Mouse (Mus musculus): Measurements from ENCODE around the gene Gabrb1. TPM values are rescaled to one million over a fixed set of nuclear protein-coding genes. Genes with fewer than 3 reads are reported as not detected.

Gabrb1 gene
- polyA plus RNA-seq, 1 experiment from 2014 or later = 0.24 TPM

DNA sequence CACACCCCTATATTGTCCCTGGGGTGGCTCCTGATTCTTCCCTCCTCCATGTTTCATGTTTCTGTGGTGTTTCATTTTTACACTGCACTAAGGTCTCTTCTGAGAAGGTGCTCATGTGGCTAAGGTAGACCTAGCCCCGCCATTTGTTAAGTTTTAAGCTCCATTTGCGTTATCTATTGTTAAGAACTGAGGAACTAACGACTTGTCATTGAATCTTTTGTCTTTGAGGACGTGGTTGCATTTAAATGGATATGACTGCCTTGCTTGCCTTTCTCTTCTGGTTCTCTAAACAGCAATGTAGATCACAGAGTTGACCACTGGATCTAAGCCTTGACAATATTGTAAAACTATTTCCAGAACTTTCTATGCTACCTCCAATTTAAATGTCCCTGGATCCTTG is 265.7 kb downstream of the Gabrb1 start:
- no peak overlapping the region for H3K9ac ChIP-seq
- ATAC-seq (ENCODE audit: insufficient read depth) (no peak), DNase-seq (no peak)
- H3K27ac ChIP-seq (ENCODE audit: low read depth) = no peak overlapping the region
- H3K4me1 ChIP-seq (ENCODE audit: insufficient read depth) = no peaks in the 10 kb centered on the region
- no peak overlapping the region for H3K4me2 ChIP-seq
- H3K9me3 ChIP-seq (ENCODE audit: low read depth, low read length) = no peaks in the 10 kb centered on the region
- no peaks in the 10 kb centered on the region for H3K27me3 ChIP-seq (ENCODE audit: insufficient read depth, low read length)
- H3K36me3 ChIP-seq (ENCODE audit: insufficient read depth) = no peaks in the 10 kb centered on the region
- TF ChIP-seq CTCF (IDR thresholded peaks at IDR 0.05; ENCODE audit: low read depth) = no peak
- 61% methylated on average over 4 of the region's 4 CpGs for WGBS
- H3K4me3 ChIP-seq (ENCODE audit: low read depth, low read length) = no peak overlapping the region

GRCm38 (mm10) chr5:71926336-71926735 is 268.4 kb downstream of the Gabrb1 start:
- TF ChIP-seq CTCF (IDR thresholded peaks at IDR 0.05; ENCODE audit: low read depth) = no peak
- H3K36me3 ChIP-seq (ENCODE audit: insufficient read depth) = no peaks in the 10 kb centered on the region
- 69% methylated on average over 5 of the region's 5 CpGs for WGBS
- ATAC-seq (ENCODE audit: insufficient read depth) (no peak), DNase-seq (no peak)
- no peak overlapping the region for H3K4me2 ChIP-seq
- no peak overlapping the region for H3K4me3 ChIP-seq (ENCODE audit: low read depth, low read length)
- H3K9me3 ChIP-seq (ENCODE audit: low read depth, low read length) = no peaks in the 10 kb centered on the region
- no peaks in the 10 kb centered on the region for H3K4me1 ChIP-seq (ENCODE audit: insufficient read depth)
- H3K27ac ChIP-seq (ENCODE audit: low read depth) = no peak overlapping the region
- no peaks in the 10 kb centered on the region for H3K27me3 ChIP-seq (ENCODE audit: insufficient read depth, low read length)
- H3K9ac ChIP-seq = no peak overlapping the region

DNA sequence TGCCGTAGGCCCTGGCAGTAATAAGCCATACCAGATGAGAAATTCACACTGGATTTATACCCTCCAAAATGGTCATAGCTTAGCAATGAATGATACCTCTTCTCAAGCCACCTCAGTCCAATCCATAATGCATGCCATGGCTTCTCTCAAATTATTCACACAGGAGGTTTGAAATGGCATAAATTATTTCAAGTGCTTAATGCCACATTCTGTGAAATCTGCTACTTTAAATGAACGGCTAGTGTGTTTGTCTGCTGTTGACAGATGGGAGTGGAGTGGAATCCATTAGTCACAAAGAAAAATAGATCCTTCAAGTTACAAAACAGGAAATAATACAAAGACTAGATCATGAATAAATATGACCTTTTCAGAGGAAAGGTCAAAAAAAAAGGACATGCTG is 272.1 kb downstream of the Gabrb1 start:
- no peak for ATAC-seq (ENCODE audit: insufficient read depth)
- WGBS = 64% methylated on average over 2 of the region's 2 CpGs
- H3K4me1 ChIP-seq (ENCODE audit: insufficient read depth) = no peaks in the 10 kb centered on the region
- no peak overlapping the region for H3K27ac ChIP-seq (ENCODE audit: low read depth)
- H3K27me3 ChIP-seq (ENCODE audit: insufficient read depth, low read length) = no peaks in the 10 kb centered on the region
- no peak overlapping the region for H3K9ac ChIP-seq
- no peak overlapping the region for H3K4me3 ChIP-seq (ENCODE audit: low read depth, low read length)
- H3K36me3 ChIP-seq (ENCODE audit: insufficient read depth) = no peaks in the 10 kb centered on the region
- TF ChIP-seq CTCF (IDR thresholded peaks at IDR 0.05; ENCODE audit: low read depth) = no peak
- no peak for DNase-seq
- no peaks in the 10 kb centered on the region for H3K9me3 ChIP-seq (ENCODE audit: low read depth, low read length)
- H3K4me2 ChIP-seq = no peak overlapping the region

DNA sequence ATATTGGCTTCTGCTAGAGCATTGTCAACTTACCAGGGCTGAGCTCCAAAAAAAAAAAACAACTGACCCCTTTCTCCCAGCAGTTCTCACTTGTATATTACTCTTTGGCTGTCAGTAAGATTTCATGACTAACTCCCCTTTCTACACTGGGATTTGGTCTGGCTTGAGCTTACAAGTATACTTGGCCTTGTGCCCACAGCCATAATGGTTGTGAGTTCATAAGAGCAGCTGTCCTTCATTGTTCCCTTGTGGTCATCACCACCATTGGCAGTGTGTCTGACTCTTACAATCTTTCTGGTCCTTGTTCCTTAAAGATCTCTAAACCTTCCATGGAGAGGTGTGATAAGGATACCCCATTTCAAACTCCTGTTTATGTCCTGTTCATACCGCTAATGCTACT is 293.5 kb downstream of the Gabrb1 start:
- Histone ChIP-seq H3K9ac (no peak overlapping the region), H3K27me3 (ENCODE audit: insufficient read depth, low read length) (no peaks in the 10 kb centered on the region), H3K4me1 (ENCODE audit: insufficient read depth) (no peaks in the 10 kb centered on the region), H3K27ac (ENCODE audit: low read depth) (no peak overlapping the region), H3K4me3 (ENCODE audit: low read depth, low read length) (no peak overlapping the region), H3K4me2 (no peak overlapping the region), H3K36me3 (ENCODE audit: insufficient read depth) (no peaks in the 10 kb centered on the region), H3K9me3 (ENCODE audit: low read depth, low read length) (no peaks in the 10 kb centered on the region)
- WGBS = 84% methylated on average over 1 of the region's 1 CpGs
- TF ChIP-seq CTCF (IDR thresholded peaks at IDR 0.05; ENCODE audit: low read depth) = no peak
- ATAC-seq (ENCODE audit: insufficient read depth) (no peak), DNase-seq (peak; percentile 17)

- no peak for ATAC-seq (ENCODE audit: insufficient read depth)
- WGBS = 50% methylated on average over 5 of the region's 5 CpGs
- Histone ChIP-seq H3K9ac (no peak overlapping the region), H3K36me3 (ENCODE audit: insufficient read depth) (no peaks in the 10 kb centered on the region), H3K4me2 (no peak overlapping the region), H3K27ac (ENCODE audit: low read depth) (no peak overlapping the region), H3K4me1 (ENCODE audit: insufficient read depth) (no peaks in the 10 kb centered on the region), H3K9me3 (ENCODE audit: low read depth, low read length) (no peaks in the 10 kb centered on the region), H3K27me3 (ENCODE audit: insufficient read depth, low read length) (no peaks in the 10 kb centered on the region), H3K4me3 (ENCODE audit: low read depth, low read length) (no peak overlapping the region)
- DNase-seq = no peak
- TF ChIP-seq CTCF (IDR thresholded peaks at IDR 0.05; ENCODE audit: low read depth) = no peak
Observed at GRCm38 (mm10) chr5:71955070-71955685, 297.3 kb downstream of the Gabrb1 start.

DNA sequence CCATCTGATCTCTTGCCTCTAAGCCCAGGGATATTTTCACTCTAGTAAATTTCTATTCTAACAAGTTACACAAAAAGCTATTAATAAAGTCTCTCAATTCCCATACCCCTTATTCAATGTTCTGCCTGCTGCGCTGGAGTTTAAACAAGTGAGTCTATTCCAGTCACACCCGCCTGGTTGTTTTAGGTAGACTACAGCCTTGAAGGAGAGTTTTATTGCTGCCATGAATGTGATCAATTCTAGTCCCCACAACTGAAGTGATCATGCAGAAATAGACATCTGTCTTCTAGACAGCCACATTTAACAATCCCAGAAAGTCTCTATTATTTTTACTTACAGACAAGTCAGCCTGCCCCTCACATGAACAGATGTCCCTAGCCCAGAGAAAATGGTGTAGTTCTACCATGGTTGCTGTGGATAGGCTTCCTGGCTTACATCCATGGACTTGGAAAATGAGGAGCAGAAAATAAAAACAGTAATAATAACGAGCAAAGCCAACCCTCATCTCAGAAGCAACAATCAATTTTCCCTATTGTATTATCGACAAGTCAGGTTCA is 307.0 kb downstream of the Gabrb1 start:
- Histone ChIP-seq H3K9ac (no peak overlapping the region), H3K4me3 (ENCODE audit: low read depth, low read length) (no peak overlapping the region), H3K9me3 (ENCODE audit: low read depth, low read length) (no peaks in the 10 kb centered on the region), H3K27me3 (ENCODE audit: insufficient read depth, low read length) (no peaks in the 10 kb centered on the region), H3K36me3 (ENCODE audit: insufficient read depth) (no peaks in the 10 kb centered on the region), H3K4me1 (ENCODE audit: insufficient read depth) (no peaks in the 10 kb centered on the region), H3K27ac (ENCODE audit: low read depth) (no peak overlapping the region), H3K4me2 (no peak overlapping the region)
- WGBS = 76% methylated on average over 4 of the region's 4 CpGs
- no peak for ATAC-seq (ENCODE audit: insufficient read depth)
- no peak for DNase-seq
- no peak for TF ChIP-seq CTCF (IDR thresholded peaks at IDR 0.05; ENCODE audit: low read depth)

DNA sequence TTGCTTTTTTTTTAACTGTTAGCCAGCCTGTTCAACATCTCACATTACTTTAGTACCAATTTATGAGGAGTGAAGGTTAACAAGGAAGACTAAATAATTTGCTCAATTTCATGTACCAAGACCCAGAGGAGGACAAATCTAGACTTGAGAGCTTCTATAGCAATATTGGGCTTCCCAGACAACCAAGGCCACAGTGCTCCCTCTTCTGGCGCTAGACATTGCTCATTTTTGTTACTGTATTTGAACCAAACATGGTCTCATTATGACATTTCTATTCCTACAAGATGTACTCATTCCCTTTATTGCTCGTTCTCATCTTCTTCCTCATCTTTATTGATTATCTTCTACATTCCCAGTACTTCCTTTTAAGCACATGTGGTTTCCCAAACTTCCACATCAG is 307.6 kb downstream of the Gabrb1 start:
- 67% methylated on average over 2 of the region's 2 CpGs for WGBS
- Histone ChIP-seq H3K27ac (ENCODE audit: low read depth) (no peak overlapping the region), H3K36me3 (ENCODE audit: insufficient read depth) (no peaks in the 10 kb centered on the region), H3K4me1 (ENCODE audit: insufficient read depth) (no peaks in the 10 kb centered on the region), H3K9ac (no peak overlapping the region), H3K4me3 (ENCODE audit: low read depth, low read length) (no peak overlapping the region), H3K4me2 (no peak overlapping the region), H3K9me3 (ENCODE audit: low read depth, low read length) (no peaks in the 10 kb centered on the region), H3K27me3 (ENCODE audit: insufficient read depth, low read length) (no peaks in the 10 kb centered on the region)
- peak; percentile 4 for DNase-seq
- TF ChIP-seq CTCF (IDR thresholded peaks at IDR 0.05; ENCODE audit: low read depth) = no peak
- ATAC-seq (ENCODE audit: insufficient read depth) = no peak

All from lung, embryonic 14.5 days (tissue).